8 mouse cellular contexts compared by ENCODE assay signal in the genomic region with DNA sequence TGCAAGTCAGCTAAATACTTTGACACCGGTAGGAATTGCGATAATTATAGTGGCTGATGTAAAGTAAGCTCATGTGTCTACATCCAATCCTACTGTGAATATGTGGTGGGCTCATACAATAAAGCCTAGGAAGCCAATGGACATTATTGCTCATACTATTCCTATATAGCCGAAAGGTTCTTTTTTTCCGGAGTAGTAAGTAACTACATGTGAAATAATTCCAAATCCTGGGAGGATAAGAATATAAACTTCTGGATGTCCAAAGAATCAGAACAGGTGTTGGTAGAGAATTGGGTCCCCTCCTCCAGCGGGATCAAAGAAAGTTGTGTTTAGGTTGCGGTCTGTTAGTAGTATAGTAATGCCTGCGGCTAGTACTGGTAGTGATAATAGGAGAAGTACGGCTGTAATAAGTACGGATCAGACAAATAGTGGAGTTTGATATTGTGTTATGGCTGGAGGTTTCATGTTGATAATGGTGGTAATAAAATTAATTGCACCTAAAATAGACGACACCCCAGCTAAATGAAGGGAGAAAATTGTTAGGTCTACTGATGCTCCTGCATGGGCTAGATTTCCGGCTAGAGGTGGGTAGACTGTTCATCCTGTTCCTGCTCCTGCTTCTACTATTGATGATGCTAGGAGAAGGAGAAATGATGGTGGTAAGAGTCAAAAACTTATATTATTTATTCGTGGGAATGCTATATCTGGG. TPM values are rescaled to one million over a fixed set of nuclear protein-coding genes. Genes with fewer than 3 reads are reported as not detected.
DNase-seq lines count a peak whose midpoint lies in the region; ATAC-seq lines count a peak whose summit lies in the region.
"Not testable (repeated sequence)": the region's sequence is repeated elsewhere in the genome, so short reads cannot be mapped to it uniquely, and the experiment has no call there.

No protein-coding gene starts in this region.

- not testable (repeated sequence) for H3K27me3 ChIP-seq in heart, embryonic 14.5 days (ENCODE audit: control insufficient read depth, insufficient read depth, low read length); intestine, embryonic 14.5 days (replicated peaks; ENCODE audit: control insufficient read depth, insufficient read depth, low read length); limb, embryonic 15.5 days; neural tube, embryonic 14.5 days (ENCODE audit: control insufficient read depth, insufficient read depth, low read length)

- 54% methylated on average over 12 of the region's 12 CpGs for WGBS in heart, embryonic 14.5 days
- 69% methylated on average over 12 of the region's 12 CpGs for WGBS in intestine, embryonic 14.5 days
- 70% methylated on average over 12 of the region's 12 CpGs for WGBS in limb, embryonic 15.5 days
- 69% methylated on average over 12 of the region's 12 CpGs for WGBS in neural tube, embryonic 14.5 days

- not testable (repeated sequence) for H3K9ac ChIP-seq in heart, embryonic 14.5 days (ENCODE audit: low read length); intestine, embryonic 14.5 days (ENCODE audit: low read length); limb, embryonic 15.5 days; neural tube, embryonic 14.5 days (replicated peaks; ENCODE audit: low read depth, low read length)

- not testable (repeated sequence) for H3K4me2 ChIP-seq in heart, embryonic 14.5 days (ENCODE audit: low read length); intestine, embryonic 14.5 days (ENCODE audit: low read length); limb, embryonic 15.5 days; neural tube, embryonic 14.5 days (ENCODE audit: low read depth, low read length)

- H3K36me3 ChIP-seq in heart, embryonic 14.5 days (ENCODE audit: control insufficient read depth, insufficient read depth, low read length); intestine, embryonic 14.5 days (ENCODE audit: control insufficient read depth, insufficient read depth, low read length); limb, embryonic 15.5 days; neural tube, embryonic 14.5 days (ENCODE audit: control insufficient read depth, insufficient read depth, low read length): not testable (repeated sequence)

- H3K9me3 ChIP-seq in heart, embryonic 14.5 days (ENCODE audit: control insufficient read depth, low read length); intestine, embryonic 14.5 days (ENCODE audit: control insufficient read depth, low read length); limb, embryonic 15.5 days; neural tube, embryonic 14.5 days (ENCODE audit: control insufficient read depth, low read length): not testable (repeated sequence)

- not testable (repeated sequence) for H3K27ac ChIP-seq in heart, embryonic 14.5 days (replicated peaks in 1 of 2; ENCODE audit: control insufficient read depth in 1 of 2, insufficient read depth in 1 of 2, low read depth in 2 of 2, low read length in 2 of 2); intestine, embryonic 14.5 days (ENCODE audit: low read depth); limb, embryonic 15.5 days; neural tube, embryonic 14.5 days (ENCODE audit: low read depth, low read length)

- not testable (repeated sequence) for H3K4me1 ChIP-seq in heart, embryonic 14.5 days (ENCODE audit: control insufficient read depth in 2 of 2, insufficient read depth in 2 of 2, low read length in 2 of 2); intestine, embryonic 14.5 days (replicated peaks; ENCODE audit: control insufficient read depth, insufficient read depth, low read length); limb, embryonic 15.5 days; neural tube, embryonic 14.5 days (ENCODE audit: control insufficient read depth, insufficient read depth, low read length)

- H3K4me3 ChIP-seq in heart, embryonic 14.5 days (ENCODE audit: control insufficient read depth in 1 of 2, insufficient read depth in 1 of 2, low read depth in 1 of 2, low read length in 2 of 2); intestine, embryonic 14.5 days (ENCODE audit: low read depth, low read length); limb, embryonic 15.5 days; neural tube, embryonic 14.5 days (ENCODE audit: low read depth, low read length): not testable (repeated sequence)

- peak; percentile 85 for DNase-seq in 3T3-L1 (ENCODE audit: low read depth, low spot score)
- DNase-seq in R1 (ENCODE audit: low read depth, low spot score): peak; percentile 78
- peak; percentile 60 for DNase-seq in fibroblast of lung, adult 2 months (ENCODE audit: low read depth)
- DNase-seq in intestine, embryonic 14.5 days (ENCODE audit: low spot score): not testable (repeated sequence)

- peak; percentile 92 for ATAC-seq in heart, embryonic 14.5 days (ENCODE audit: insufficient number of reproducible peaks, insufficient read depth, low FRiP score, low read depth)
- peak; percentile 96 for ATAC-seq in intestine, embryonic 14.5 days (replicated peaks; ENCODE audit: low FRiP score, low TSS enrichment, low read depth)
- peak; percentile 93 for ATAC-seq in limb, embryonic 15.5 days (ENCODE audit: insufficient number of reproducible peaks, low FRiP score, low TSS enrichment, low read depth)
- ATAC-seq in megakaryocyte progenitor cell, adult 5-6 weeks (replicated peaks; ENCODE audit: poor library complexity): peak; percentile 43
- peak; percentile 95 for ATAC-seq in neural tube, embryonic 14.5 days (ENCODE audit: low read depth)

RNA-seq across cellular contexts. Expression of gene Gad2, which starts 33.2 kb away (rescaled TPM):
- 0.11 and 0.68 TPM in 2 replicates for polyA plus RNA-seq in heart, embryonic 14.5 days (2014; fragmentation: Nextera tagmentation; extraction: Ambion mirVana)
- not detected in 2 replicates for polyA plus RNA-seq in intestine, embryonic 14.5 days (2014; fragmentation: Nextera tagmentation; extraction: Ambion mirVana)
- polyA plus RNA-seq in limb, embryonic 15.5 days (2015; fragmentation: Nextera tagmentation; extraction: Ambion mirVana): 0.09 and 0.14 TPM in 2 replicates
- not detected in 2 replicates for total RNA-seq in megakaryocyte progenitor cell, adult 5-6 weeks (2015)
- total RNA-seq in megakaryocyte progenitor cell, adult 5-6 weeks (2017): not detected in 2 replicates
- 31.0 and 38.5 TPM in 2 replicates for polyA plus RNA-seq in neural tube, embryonic 14.5 days (2014; fragmentation: Nextera tagmentation; extraction: Ambion mirVana)

Comparison
In these comparisons a context has a peak if more than half of its experiments do, and no peak if none do; other contexts are left out.
1. ATAC-seq: peak in every context shown above with its lines; median percentile 96 in intestine, embryonic 14.5 days; 95 in neural tube, embryonic 14.5 days; 93 in limb, embryonic 15.5 days; 92 in heart, embryonic 14.5 days; 43 in megakaryocyte progenitor cell, adult 5-6 weeks.
2. RNA of gene Gad2, which starts 33.2 kb away (polyA plus RNA-seq): 31.0 to 38.5 TPM in neural tube, embryonic 14.5 days; 0.11 to 0.68 TPM in heart, embryonic 14.5 days, 0.09 to 0.14 TPM in limb, embryonic 15.5 days and not detected in intestine, embryonic 14.5 days; every median in the first group is over 10 times any median in the second.